Mouse (Mus musculus) megakaryocyte progenitor cell, adult 5-6 weeks (primary cell): ENCODE data around the gene Xrcc1. TPM values are rescaled to one million over a fixed set of nuclear protein-coding genes. Genes with fewer than 3 reads are reported as not detected.

Source experiments
- ATAC-seq: replicated peaks from 2 replicates; pipeline ENCODE4 v1.8.0; 2016; ENCODE audit warnings: mild to moderate bottlenecking, moderate TSS enrichment, inconsistent platforms; ENCODE audit not compliant: poor library complexity
- total RNA-seq, 2 experiments: library from RNA; stranded (forward) in 1 of 2; stranded (reverse) in 1 of 2; fragments of 157-497, 149-512 nt in 1 of 2; fragments of 200-1000 nt in 1 of 2; gene quantifications; 2 replicates each; pipeline versions ENCODE4 v1.2.3 to v1.2.4; 2015 to 2017

Gene Xrcc1
- total RNA-seq, 2 experiments from 2014 or later = 43.4 to 44.3 TPM

GRCm38 (mm10) chr7:24525686-24526420 lies 20.2 kb upstream of the Xrcc1 start:
- no peak for ATAC-seq

GRCm38 (mm10) chr7:24528861-24529260 lies 17.2 kb upstream of the Xrcc1 start:
- ATAC-seq = peak; percentile 40

- ATAC-seq = no peak
Observed at GRCm38 (mm10) chr7:24529580-24529979, 16.5 kb upstream of the Xrcc1 start.

GRCm38 (mm10) chr7:24530062-24530931 lies 15.8 kb upstream of the Xrcc1 start, which contains the start of gene Irgq:
Gene Irgq (plus strand): TSS chr7:24530689.
- ATAC-seq = peak; percentile 87

- ATAC-seq = peak; percentile 60
Observed at GRCm38 (mm10) chr7:24531211-24531971, 14.7 kb upstream of the Xrcc1 start.

- no peak for ATAC-seq
Observed at GRCm38 (mm10) chr7:24533031-24533571, 13.0 kb upstream of the Xrcc1 start.

GRCm38 (mm10) chr7:24533806-24534205 lies 12.3 kb upstream of the Xrcc1 start:
- ATAC-seq = no peak

- ATAC-seq = no peak
Observed at GRCm38 (mm10) chr7:24534301-24534700, 11.8 kb upstream of the Xrcc1 start.

- ATAC-seq = no peak
Observed at GRCm38 (mm10) chr7:24537081-24537480, 9.0 kb upstream of the Xrcc1 start.

GRCm38 (mm10) chr7:24537591-24537990 lies 8.5 kb upstream of the Xrcc1 start:
- ATAC-seq = no peak

GRCm38 (mm10) chr7:24538154-24538553 lies 7.9 kb upstream of the Xrcc1 start:
- ATAC-seq = no peak

GRCm38 (mm10) chr7:24538701-24539100 lies 7.4 kb upstream of the Xrcc1 start:
- ATAC-seq = peak; percentile 83

GRCm38 (mm10) chr7:24539686-24540085 lies 6.4 kb upstream of the Xrcc1 start:
- ATAC-seq = no peak

- ATAC-seq = no peak
Observed at GRCm38 (mm10) chr7:24544506-24544905, 1.6 kb upstream of the Xrcc1 start.

GRCm38 (mm10) chr7:24546634-24547389 lies 723 bp downstream of the Xrcc1 start:
- ATAC-seq = peak; percentile 100

GRCm38 (mm10) chr7:24547534-24548036 lies 1.5 kb downstream of the Xrcc1 start:
- ATAC-seq = no peak

GRCm38 (mm10) chr7:24551985-24552759 lies 6.1 kb downstream of the Xrcc1 start:
- 0 out of 2 replicates have a peak, but pooled peaks have one; percentile 37 for ATAC-seq

GRCm38 (mm10) chr7:24555786-24556185 lies 9.7 kb downstream of the Xrcc1 start:
- no peak for ATAC-seq

- no peak for ATAC-seq
Observed at GRCm38 (mm10) chr7:24561450-24561849, 15.4 kb downstream of the Xrcc1 start.
